Mouse (Mus musculus) cortical plate, adult 2 months (tissue): ENCODE data around the gene Fgfr2.

Experiments used
- CTCF ChIP-seq: fragments of 200-500 bp; IDR thresholded peaks from 2 replicates; pipeline ENCODE4 v1.5.1; 2011; ENCODE audit warnings: mild to moderate bottlenecking, control low read depth, low read length; ENCODE audit not compliant: insufficient read depth; ENCODE audit errors: extremely low read depth
- POLR2A ChIP-seq: fragments of 200-500 bp; IDR thresholded peaks from 2 replicates; pipeline ENCODE4 v1.6.1; 2011; ENCODE audit warnings: mild to moderate bottlenecking, low read length, control low read depth; ENCODE audit not compliant: insufficient read depth; ENCODE audit errors: extremely low read depth

- TF ChIP-seq CTCF, result no peak
- no peak for TF ChIP-seq POLR2A
These were observed 363.2 kb downstream of the Fgfr2 start for GRCm38 (mm10) chr7:132759926-132760325.
